Mouse (Mus musculus): ENCODE results near the gene Olfr48. TPM values are rescaled to one million over a fixed set of nuclear protein-coding genes. Genes with fewer than 3 reads are reported as not detected.

The Olfr48 gene
- not detected in 2 replicates for polyA plus RNA-seq (2012; rRNA removed)

DNA sequence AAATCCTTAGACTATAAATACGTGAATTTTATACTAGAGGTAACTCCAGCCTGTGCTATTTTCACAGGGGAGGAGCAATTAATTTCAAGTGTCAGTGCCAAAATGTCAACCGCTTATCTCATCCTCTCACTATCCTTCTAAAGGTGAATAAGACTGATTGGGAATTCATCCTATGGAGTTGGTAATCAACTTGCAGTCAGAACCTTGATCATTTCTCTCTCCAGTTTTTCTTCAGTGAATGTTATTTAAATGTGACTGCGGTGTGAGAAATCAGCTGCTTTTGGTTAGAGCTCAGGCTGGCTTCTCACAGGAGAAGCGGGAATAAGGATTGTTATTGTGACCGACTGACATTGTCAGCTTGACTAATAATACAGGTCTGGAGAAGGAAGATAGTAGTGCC, at the start of gene Olfr48:
Gene Olfr48, minus strand, starts transcription at position 101 of the 400 bp plus-strand sequence.

DNA sequence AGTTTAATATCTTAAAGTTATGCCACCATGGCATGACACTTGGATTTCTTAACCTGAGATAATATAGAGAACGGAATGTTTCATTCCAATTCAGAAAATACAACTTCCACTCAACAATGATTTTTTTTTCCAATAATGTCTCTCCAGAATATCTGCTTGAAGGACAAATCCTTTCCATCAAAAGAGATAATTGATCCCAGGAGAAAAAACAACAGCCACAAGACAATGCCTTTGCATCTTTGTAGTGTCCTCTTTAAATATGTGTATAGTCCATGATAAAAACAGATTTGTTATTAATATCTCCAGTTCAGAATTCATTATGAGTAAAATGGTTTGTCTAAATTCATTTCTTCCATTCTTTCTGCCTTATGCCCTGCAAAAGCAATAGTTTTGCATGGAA, 30.1 kb upstream of the Olfr48 start, which contains the start of gene Olfr1257:
Gene Olfr1257, plus strand, starts transcription at position 301 of the 400 bp plus-strand sequence.

DNA sequence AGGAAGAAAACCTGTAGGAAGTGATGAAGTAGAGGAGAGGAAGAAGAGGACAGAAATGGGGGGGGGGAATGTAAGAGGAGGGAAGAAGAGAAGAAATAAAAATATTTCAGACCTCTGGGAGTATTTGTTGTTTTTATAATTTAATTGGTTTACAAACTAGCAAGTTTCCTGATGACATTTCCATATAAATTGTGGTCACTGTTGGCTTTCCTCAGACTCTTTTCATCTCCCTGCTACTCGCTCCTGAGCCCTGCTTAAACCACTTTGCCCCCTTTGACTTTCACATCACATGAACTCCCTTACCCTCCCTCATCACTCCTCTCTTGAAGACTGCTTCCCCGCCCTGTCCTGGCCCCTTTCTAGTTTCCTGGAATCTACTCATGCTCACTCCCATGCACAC, 6.5 kb downstream of the Olfr48 start, which contains the start of gene Olfr1256:
Gene Olfr1256, minus strand, starts transcription at position 101 of the 400 bp plus-strand sequence.

DNA sequence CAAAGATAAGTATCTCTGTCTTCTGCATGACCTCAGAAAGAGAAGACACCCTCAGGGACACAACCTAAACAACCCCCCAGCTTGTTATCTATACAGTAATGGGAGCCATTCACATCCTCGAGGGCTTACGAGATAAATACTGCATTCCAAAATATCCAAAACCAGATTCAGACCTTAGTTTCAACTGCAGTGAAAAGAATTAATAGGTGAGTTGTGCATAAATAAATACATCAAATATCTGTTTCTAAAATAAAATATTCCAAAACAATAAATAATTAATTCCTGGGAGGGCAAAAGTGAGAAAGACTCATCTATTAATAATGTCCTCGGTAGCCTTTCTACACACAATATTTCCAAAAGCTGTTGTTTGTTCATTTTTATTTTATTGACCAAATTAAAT, 36.3 kb downstream of the Olfr48 start, which contains the start of gene Olfr1255:
Gene Olfr1255, plus strand, starts transcription at position 301 of the 400 bp plus-strand sequence.

DNA sequence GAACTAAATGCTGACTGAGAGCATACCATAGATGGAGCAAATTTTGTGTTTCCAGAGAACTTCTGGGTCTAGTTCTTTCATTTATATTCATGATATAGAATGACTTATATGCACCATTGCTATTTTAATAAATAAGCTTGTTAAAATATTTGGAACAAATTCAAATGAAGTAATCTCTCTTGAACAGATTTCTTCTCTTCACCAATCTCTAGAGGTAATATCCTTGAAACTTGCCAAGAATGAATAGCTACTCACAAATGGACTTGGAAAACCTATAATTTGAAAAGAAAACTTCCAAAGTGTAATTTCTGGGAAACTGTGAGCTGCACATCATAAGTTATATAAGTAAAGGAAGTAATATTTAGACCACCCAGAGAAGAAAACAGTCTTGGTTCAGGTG, 54.5 kb downstream of the Olfr48 start, which contains the start of gene Olfr1254:
Gene Olfr1254, minus strand, starts transcription at position 101 of the 400 bp plus-strand sequence.

Other genes starting within 250 kb of the Olfr48 start
- not detected in 2 replicates for gene Olfr1247, start 234.1 kb downstream of the Olfr48 start, polyA plus RNA-seq (2012; rRNA removed)
- gene Olfr1248, start 230.0 kb downstream of the Olfr48 start, polyA plus RNA-seq (2012; rRNA removed) = not detected in 2 replicates
- not detected in 2 replicates for gene Olfr1249, start 213.2 kb downstream of the Olfr48 start, polyA plus RNA-seq (2012; rRNA removed)
- 1.0 and 1.1 TPM in 2 replicates for gene Olfr1250, start 186.7 kb downstream of the Olfr48 start, polyA plus RNA-seq (2012; rRNA removed)
- gene Olfr1251, start 176.3 kb downstream of the Olfr48 start, polyA plus RNA-seq (2012; rRNA removed) = 1.8 and 3.6 TPM in 2 replicates
- gene Olfr1252, start 123.2 kb downstream of the Olfr48 start, polyA plus RNA-seq (2012; rRNA removed) = not detected in 2 replicates
- gene Olfr1253, start 91.1 kb downstream of the Olfr48 start, polyA plus RNA-seq (2012; rRNA removed) = not detected in 2 replicates
- not detected in 2 replicates for gene Olfr1254, start 54.6 kb downstream of the Olfr48 start, polyA plus RNA-seq (2012; rRNA removed)
- gene Olfr1255, start 36.2 kb downstream of the Olfr48 start, polyA plus RNA-seq (2012; rRNA removed) = not detected in 2 replicates
- gene Olfr1256, start 6.7 kb downstream of the Olfr48 start, polyA plus RNA-seq (2012; rRNA removed) = not detected in 2 replicates
- not detected in 2 replicates for gene Olfr1257, start 30.2 kb upstream of the Olfr48 start, polyA plus RNA-seq (2012; rRNA removed)
- gene Olfr1258, start 79.1 kb upstream of the Olfr48 start, polyA plus RNA-seq (2012; rRNA removed) = not detected in 2 replicates
- gene Olfr1259, start 100.5 kb upstream of the Olfr48 start, polyA plus RNA-seq (2012; rRNA removed) = not detected in 2 replicates
- gene Olfr1260, start 126.1 kb upstream of the Olfr48 start, polyA plus RNA-seq (2012; rRNA removed) = not detected in 2 replicates
- not detected in 2 replicates for gene Olfr1261, start 143.0 kb upstream of the Olfr48 start, polyA plus RNA-seq (2012; rRNA removed)
- gene Olfr1262, start 151.9 kb upstream of the Olfr48 start, polyA plus RNA-seq (2012; rRNA removed) = not detected in 2 replicates
- gene Olfr1263, start 163.9 kb upstream of the Olfr48 start, polyA plus RNA-seq (2012; rRNA removed) = not detected in 2 replicates
- gene Olfr1264, start 177.4 kb upstream of the Olfr48 start, polyA plus RNA-seq (2012; rRNA removed) = not detected in 2 replicates
- gene Olfr1265, start 187.1 kb upstream of the Olfr48 start, polyA plus RNA-seq (2012; rRNA removed) = not detected in 2 replicates
- gene Olfr140, start 215.4 kb upstream of the Olfr48 start, polyA plus RNA-seq (2012; rRNA removed) = not detected in 2 replicates